Mouse (Mus musculus) ES-E14 (cell line): ENCODE data around the gene Fgd5. TPM values are rescaled to one million over a fixed set of nuclear protein-coding genes. Genes with fewer than 3 reads are reported as not detected.

Source experiments
- DNase-seq: peaks from one replicate; pipeline ENCODE4 v3.0.0-alpha.2; 2013; ENCODE audit warnings: low read depth, low spot score
- H3K27ac ChIP-seq: 2 replicates; pipeline ENCODE4 v1.5.1; 2012; ENCODE audit warnings: low read depth, mild to moderate bottlenecking, low read length, moderate library complexity, mixed read lengths; ENCODE audit not compliant: poor library complexity, insufficient read depth, severe bottlenecking
- H3K36me3 ChIP-seq: 2 replicates; pipeline ENCODE4 v1.6.1; 2012; ENCODE audit warnings: mild to moderate bottlenecking, low read length, moderate library complexity, mixed read lengths; ENCODE audit not compliant: control insufficient read depth, poor library complexity, insufficient read depth, severe bottlenecking
- H3K4me1 ChIP-seq, 2 experiments: fragments of 150-350 bp in 1 of 2; sonication (generic) in 1 of 2; 2 replicates each; pipeline ENCODE4 v1.6.1; 2012; ENCODE audit warnings: low read length in 2 of 2, mild to moderate bottlenecking in 1 of 2, mixed read lengths in 1 of 2; ENCODE audit not compliant: control insufficient read depth in 2 of 2, insufficient read depth in 2 of 2, poor library complexity in 1 of 2
- H3K4me3 ChIP-seq, 2 experiments: fragments of 150-350 bp in 1 of 2; sonication (generic) in 1 of 2; 2 replicates each; pipeline ENCODE4 v1.5.1; 2012; ENCODE audit warnings: low read length in 2 of 2, low read depth in 1 of 2, mild to moderate bottlenecking in 1 of 2, mixed read lengths in 1 of 2; ENCODE audit not compliant: insufficient read depth in 1 of 2, poor library complexity in 1 of 2, severe bottlenecking in 1 of 2
- H3K9ac ChIP-seq: 2 replicates; pipeline ENCODE4 v1.6.1; 2012; ENCODE audit warnings: low read depth, mild to moderate bottlenecking, low read length, mixed read lengths; ENCODE audit not compliant: poor library complexity, insufficient read depth, severe bottlenecking
- H3K9me3 ChIP-seq: fragments of 150-350 bp; sonication (generic); 2 replicates; pipeline ENCODE4 v1.6.1; 2012; ENCODE audit warnings: low read depth, mild to moderate bottlenecking, low read length; ENCODE audit not compliant: control insufficient read depth, insufficient read depth
- CHD2 ChIP-seq: IDR thresholded peaks from 2 replicates; pipeline ENCODE4 v1.6.1; 2014; ENCODE audit warnings: mild to moderate bottlenecking, low read depth, low read length, inconsistent platforms
- HCFC1 ChIP-seq: IDR thresholded peaks from 2 replicates; pipeline ENCODE4 v1.6.1; 2012; ENCODE audit warnings: low read length, inconsistent platforms, borderline replicate concordance; ENCODE audit not compliant: insufficient read depth
- MAFK ChIP-seq: IDR thresholded peaks from 2 replicates; pipeline ENCODE4 v1.6.1; 2014; ENCODE audit warnings: mild to moderate bottlenecking, low read depth, low read length, inconsistent platforms; ENCODE audit not compliant: insufficient read depth
- ZC3H11A ChIP-seq: IDR thresholded peaks from 2 replicates; pipeline ENCODE4 v1.6.1; 2012; ENCODE audit warnings: low read depth, mild to moderate bottlenecking, inconsistent platforms, low read length, borderline replicate concordance
- ZNF384 ChIP-seq: IDR thresholded peaks from 2 replicates; pipeline ENCODE4 v1.6.1; 2012; ENCODE audit warnings: low read depth, low read length, inconsistent platforms
- in situ Hi-C, 2 experiments: fragments of 600-800 bp; cut with MboI; formaldehyde crosslinking; loops; one replicate each; pipeline ENCODE4 v1.15.1; 2025; ENCODE audit warnings: low sequenced_read_pairs in 2 of 2, inconsistent platforms in 1 of 2; ENCODE audit not compliant: unreplicated experiment in 2 of 2
- total RNA-seq: library from RNA; depleted of rRNA; stranded (reverse); fragments of 300-350 nt; gene quantifications from 2 replicates; pipeline ENCODE4 v1.2.3, GENCODE M21; 2012

Gene Fgd5
- total RNA-seq, 1 experiment = 2.5 TPM

DNA sequence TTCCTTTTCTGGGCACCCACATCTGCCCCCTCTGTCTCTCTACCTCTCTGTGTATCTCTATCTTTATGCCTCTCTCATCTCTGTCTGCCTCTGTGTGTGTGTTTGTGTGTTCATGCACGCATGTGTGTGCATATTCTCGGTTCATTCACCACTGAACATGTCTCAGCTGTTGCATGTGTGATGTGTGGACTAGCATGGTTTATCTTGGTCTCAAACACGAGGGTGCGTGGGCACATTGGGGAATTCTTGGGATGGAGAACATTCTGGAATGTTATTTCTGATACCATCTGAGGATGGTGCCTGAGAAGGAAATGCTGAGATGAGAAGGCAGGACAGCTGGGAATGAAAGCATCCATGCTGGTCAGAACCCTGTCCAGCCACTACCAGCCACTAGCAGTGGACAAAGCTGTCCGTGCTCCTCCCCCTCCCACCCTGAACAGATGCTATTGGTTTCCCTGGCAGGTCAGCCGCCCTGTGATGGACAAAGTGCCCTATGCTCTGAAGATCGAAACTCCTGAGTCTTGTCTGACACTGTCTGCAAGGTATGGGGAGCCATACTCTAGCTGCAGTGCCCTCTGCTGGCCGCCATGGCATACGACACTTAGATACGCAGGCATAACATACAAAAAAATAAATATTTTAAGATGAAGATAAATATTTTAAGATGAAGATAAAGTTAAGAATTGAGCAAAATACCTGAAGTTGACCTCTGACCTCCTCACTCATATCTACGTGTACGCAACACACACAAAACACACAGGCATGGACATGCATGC, 87.2 kb downstream of the Fgd5 start:
- H3K36me3 ChIP-seq = no peaks in the 10 kb centered on the region
- in situ Hi-C loops = loop anchor here (5.0 to 25.0 kb wide), 3 partner anchors 159 to 291 kb away; no protein-coding TSS in a partner anchor
- DNase-seq = no peak

DNA sequence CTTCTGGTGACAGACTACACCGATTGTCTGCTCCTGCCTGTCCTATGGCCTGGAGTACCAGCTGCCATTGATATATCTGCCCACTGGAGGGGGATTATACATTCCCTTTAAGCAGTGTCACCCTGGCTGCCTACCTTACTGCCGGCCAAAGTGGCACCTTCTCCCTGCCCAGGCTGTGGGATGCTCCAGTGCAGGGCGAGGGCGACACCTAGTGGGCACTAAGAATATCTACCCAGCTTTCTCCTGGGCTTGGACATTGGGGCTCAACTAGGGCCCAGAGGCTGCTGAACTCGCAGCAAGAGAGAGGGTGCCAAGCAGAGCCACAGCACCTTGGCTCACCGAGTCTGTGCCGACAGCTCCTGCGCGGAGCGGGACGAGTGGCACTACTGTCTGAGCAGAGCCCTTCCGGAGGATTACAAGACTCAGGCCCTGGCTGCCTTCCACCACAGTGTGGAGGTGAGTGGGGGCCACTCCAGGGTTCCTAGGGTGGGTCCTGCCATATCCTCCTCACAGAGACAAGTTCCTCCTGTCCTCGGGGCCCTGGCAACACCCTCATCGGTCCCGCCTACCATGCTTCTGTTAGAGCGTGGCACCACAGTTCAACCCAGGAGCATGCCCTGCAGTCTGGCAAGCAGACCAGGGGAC, 88.6 kb downstream of the Fgd5 start:
- peak; percentile 62 for DNase-seq
- Histone ChIP-seq H3K27ac (no peak overlapping the region), H3K4me3 (peak overlapping the region; percentile 38 to 41; a peak in 2 of 4 replicates), H3K9me3 (no peaks in the 10 kb centered on the region), H3K4me1 (peaks cover 0 to 5% of the 10 kb centered on the region in 2 experiments; a peak in 1 of 4 replicates), H3K9ac (peak overlapping the region; percentile 33; the same call in 1 of the 2 replicates), H3K36me3 (no peaks in the 10 kb centered on the region)
- TF ChIP-seq CHD2 (no peak), ZNF384 (no peak), MAFK (no peak), HCFC1 (no peak), ZC3H11A (peak; percentile 97)
- in situ Hi-C loops = loop anchor here (5.0 to 25.0 kb wide), 3 partner anchors 160 to 292 kb away; no protein-coding TSS in a partner anchor

More for the DNA sequence above, 87.2 kb downstream of the Fgd5 start:
- Histone ChIP-seq H3K9ac (no peak overlapping the region), H3K27ac (no peak overlapping the region), H3K4me3 (no peak overlapping the region), H3K9me3 (no peaks in the 10 kb centered on the region), H3K4me1 (peaks cover 0 to 5% of the 10 kb centered on the region in 2 experiments; a peak in 1 of 4 replicates)
- TF ChIP-seq HCFC1 (no peak), ZNF384 (no peak), MAFK (no peak), ZC3H11A (no peak), CHD2 (no peak)

DNA sequence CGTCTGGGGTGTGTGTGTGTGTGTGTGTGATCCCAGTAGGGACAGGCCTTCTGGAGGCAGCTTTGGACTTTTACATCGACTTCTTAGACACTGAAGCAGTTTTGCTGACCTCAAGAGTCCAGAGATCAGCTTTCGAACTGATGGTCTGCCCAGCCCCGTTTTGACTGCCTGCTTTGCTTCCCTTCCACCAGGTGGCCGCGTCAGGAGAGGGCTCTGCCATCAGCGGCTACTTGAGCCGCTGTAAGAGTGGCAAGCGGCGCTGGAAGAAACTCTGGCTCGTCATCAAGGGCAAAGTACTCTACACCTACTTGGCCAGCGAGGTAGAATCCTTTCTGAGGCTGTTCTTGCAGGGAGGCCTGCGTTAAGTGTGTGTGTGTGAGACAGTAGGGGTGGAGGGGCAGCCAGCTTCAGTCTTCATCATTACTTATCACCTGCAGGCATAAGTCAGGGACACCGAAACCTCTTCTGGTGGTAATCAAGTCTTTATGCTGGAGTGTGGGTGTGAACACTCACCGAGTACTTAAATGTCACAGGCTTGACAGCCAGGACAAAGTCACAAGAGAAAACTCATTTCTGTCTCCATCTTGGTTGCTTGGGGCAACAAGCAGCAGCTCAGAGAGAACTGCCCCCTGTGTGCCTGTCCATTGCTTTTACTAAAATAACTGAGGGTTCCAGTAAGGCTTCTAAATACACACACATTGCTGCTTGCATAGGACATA, 92.6 kb downstream of the Fgd5 start:
- no peaks in the 10 kb centered on the region for H3K9me3 ChIP-seq
- H3K36me3 ChIP-seq = no peaks in the 10 kb centered on the region; the same call in 1 of the 2 replicates
- no peak overlapping the region for H3K27ac ChIP-seq
- no peak overlapping the region for H3K4me3 ChIP-seq
- in situ Hi-C loops = loop anchor here in 1 of 2 experiments (10.0 to 25.0 kb wide), 2 partner anchors 166 to 284 kb away; partner anchors contain the start of gene 4930590J08Rik
- TF ChIP-seq MAFK = no peak
- TF ChIP-seq ZNF384 = no peak
- TF ChIP-seq CHD2 = no peak
- no peak for TF ChIP-seq ZC3H11A
- TF ChIP-seq HCFC1 = no peak
- DNase-seq = no peak
- H3K9ac ChIP-seq = no peak overlapping the region
- H3K4me1 ChIP-seq = peaks cover 0 to 8% of the 10 kb centered on the region in 2 experiments; a peak in 1 of 4 replicates

DNA sequence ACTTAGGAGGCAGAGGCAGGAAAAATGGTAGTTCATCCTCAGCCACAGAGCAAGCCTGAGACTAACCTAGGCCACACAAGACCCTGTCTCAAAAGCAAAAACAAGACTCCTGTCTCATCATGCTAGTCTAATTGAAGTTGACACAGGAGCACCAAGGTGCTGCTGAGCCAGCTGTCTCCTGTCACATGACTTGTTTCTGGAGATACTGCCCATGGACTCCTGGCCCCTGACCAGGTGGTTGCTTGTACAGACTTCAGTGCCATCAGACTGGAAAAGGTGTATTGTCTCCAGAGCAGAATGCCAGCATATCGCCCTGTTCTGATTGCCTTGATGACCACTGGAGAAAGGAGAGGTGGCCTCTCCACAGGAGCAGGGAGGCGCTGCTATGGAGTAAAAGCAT, 102.1 kb downstream of the Fgd5 start:
- in situ Hi-C loops = no loop called here
- no peak overlapping the region for H3K9ac ChIP-seq
- no peak overlapping the region for H3K4me3 ChIP-seq
- no peaks in the 10 kb centered on the region for H3K36me3 ChIP-seq
- H3K27ac ChIP-seq = no peak overlapping the region
- no peak for TF ChIP-seq ZNF384
- TF ChIP-seq CHD2 = no peak
- TF ChIP-seq HCFC1 = no peak
- TF ChIP-seq ZC3H11A = no peak
- no peak for TF ChIP-seq MAFK
- 0 out of 4 replicates have a peak, but pooled peaks cover 0 to 3% of the 10 kb centered on the region in 2 experiments for H3K4me1 ChIP-seq
- H3K9me3 ChIP-seq = no peaks in the 10 kb centered on the region
- no peak for DNase-seq
